Mouse (Mus musculus) skeletal muscle tissue, adult 2 months (tissue): ENCODE measurements around the gene Arhgap40.

Source experiments
- DNase-seq: peaks from one replicate; pipeline ENCODE4 v3.0.0-alpha.2; 2012; ENCODE audit warnings: low read depth, low spot score

Gene Arhgap40

GRCm38 (mm10) chr2:158550067-158550466 lies 37.5 kb downstream of the Arhgap40 start:
- DNase-seq = peak; percentile 30

GRCm38 (mm10) chr2:158554366-158554765 lies 41.8 kb downstream of the Arhgap40 start:
- DNase-seq = no peak

- DNase-seq = no peak
These were observed 42.7 kb downstream of the Arhgap40 start for GRCm38 (mm10) chr2:158555252-158555651.

GRCm38 (mm10) chr2:158555812-158556211 lies 43.2 kb downstream of the Arhgap40 start:
- DNase-seq = no peak

GRCm38 (mm10) chr2:158556225-158556624 lies 43.6 kb downstream of the Arhgap40 start:
- DNase-seq = no peak

- no peak for DNase-seq
These were observed 44.2 kb downstream of the Arhgap40 start for GRCm38 (mm10) chr2:158556750-158557149.

DNA sequence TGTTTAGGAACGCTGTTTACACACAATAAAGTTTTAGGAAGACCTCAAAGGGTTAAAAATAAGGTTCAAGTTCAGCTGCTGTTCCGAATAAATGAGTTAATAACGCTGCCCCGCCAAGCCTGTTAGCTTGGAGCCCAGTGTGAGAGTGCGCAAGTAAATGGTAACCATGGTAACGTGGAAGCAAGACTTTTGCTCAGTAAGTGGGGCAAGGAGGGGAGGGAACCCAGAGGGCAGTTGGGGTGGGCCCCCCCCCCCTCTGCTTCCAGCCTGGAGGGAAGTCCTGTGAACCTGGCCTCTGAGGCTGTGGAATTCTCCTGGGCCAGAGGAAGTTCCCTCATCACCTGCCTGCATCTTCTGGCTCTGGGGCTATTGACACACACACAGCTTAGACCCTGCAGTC lies 47.3 kb downstream of the Arhgap40 start:
- DNase-seq = no peak

DNA sequence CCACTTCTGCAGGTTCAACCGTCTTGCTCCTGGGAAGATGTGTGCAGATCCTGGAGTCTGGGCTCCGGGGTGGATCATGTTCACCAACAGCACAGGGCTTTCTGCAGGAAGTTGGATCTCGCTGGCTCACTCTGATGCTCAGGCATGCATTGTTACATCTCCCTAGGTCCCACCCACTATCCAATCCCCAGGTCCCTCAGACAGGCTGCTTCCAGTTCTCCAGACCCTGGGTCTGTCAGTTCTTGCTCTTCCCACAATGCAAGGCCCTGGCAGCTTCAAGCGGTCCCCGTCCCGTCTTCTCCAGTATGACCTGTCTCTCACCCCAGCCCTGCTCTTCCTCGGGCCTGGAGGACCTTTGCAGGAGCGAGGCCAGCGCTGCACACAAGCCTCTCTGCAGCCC lies 48.2 kb downstream of the Arhgap40 start:
- DNase-seq = no peak

DNA sequence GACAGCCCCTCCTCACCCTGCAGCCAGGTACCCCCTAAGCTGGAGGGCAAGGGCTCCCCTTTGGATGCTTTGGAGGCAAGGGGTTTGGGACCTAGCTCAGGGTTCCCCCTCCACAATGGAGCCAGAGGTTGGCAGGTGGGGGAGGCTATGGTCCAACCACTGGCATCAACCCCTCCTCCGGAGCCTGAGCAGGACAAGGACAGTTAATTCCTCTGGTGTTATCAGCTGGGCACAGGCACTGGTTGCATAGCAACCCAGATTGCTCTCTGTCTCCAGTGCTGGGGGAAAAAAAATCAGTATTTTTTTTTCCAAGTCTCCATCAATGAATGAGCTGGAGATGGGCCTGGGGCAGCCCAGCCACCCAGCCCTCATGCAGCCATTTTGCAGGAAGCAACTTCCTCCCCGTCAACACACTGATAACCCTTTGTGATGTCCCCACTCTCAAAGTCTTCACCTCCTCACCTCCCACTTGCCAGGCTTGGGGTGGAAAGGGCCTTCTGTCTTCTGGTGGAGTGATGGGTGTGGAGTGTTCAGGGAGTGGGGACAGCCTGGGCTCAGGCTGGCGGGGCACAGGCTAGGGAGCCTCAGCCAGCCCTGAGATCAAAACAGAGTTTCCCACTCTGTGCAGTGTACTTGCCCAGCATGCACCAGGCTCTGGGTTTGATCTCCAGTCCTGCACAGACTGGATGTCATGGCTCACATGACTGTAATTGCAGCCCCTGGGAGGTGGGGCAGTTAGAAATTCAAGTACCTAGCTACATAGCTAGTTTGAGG lies 49.0 kb downstream of the Arhgap40 start:
- no peak for DNase-seq

DNA sequence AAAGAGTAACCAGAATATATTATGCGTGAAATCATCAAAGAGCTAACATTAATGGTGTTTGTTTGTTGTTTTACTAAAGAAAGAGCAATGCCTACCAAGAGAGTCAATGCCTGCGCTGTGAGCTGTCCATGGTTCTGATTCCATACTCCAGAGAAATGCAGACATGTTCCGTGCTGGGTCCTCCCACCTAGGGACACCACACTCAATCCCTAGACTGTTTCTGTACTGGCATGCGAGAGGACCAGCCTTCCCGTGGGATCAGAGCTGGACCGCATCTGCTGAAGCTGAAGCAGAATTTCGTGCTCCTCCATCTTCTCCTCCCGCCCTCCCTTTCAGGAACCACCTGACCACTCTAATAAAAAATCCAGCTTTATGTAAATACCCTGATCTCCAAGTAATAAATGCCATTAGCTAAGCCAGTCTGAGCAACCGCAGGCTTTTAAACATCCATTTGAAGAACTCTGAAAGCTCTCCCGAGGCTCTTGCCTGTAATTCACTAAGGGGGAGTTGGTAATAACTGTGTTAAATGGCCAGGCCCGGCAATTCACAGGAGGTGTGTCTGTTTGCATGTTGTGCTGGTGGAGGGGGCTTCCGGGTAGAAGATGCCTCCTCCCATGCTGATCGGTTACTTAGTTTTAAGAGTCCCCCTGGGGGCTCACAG lies 58.0 kb downstream of the Arhgap40 start:
- DNase-seq = no peak

GRCm38 (mm10) chr2:158579979-158580378 lies 67.4 kb downstream of the Arhgap40 start:
- DNase-seq = no peak

DNA sequence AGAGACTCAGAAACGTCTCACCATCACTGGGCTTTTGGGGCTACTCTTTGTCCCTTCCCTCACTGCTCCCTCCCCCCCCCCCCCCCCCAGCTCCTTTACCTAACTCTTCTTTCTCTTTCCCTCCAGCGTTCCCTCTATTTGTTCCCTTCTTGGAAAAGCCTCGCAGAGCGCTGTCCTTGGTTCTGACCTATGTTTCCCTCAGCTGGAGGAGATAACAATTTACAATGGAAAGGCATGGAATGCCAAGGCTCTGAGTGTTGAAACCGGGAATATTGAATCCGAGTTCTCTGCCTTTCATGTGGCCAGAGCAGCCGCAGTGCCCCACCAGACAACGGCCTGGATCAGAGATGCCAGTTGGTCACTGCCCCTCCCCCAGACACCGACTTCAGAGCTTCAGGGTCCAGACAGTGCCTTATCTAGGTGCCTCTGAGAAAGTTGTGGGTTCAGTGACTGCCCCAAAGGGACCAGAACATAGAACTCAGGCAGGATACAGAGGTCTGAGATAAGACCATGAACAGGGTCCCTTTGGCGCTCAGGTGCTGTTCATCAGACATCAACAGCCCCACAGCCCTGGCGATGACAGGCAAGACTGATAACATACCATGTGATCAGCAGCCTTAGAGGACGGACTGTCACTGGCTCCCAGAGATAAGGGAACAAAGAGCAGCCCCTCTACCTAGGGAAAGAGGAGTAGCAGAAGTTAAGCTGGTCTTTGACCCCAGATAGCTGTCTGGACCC lies 72.2 kb downstream of the Arhgap40 start:
- no peak for DNase-seq

GRCm38 (mm10) chr2:158588524-158589271 lies 76.1 kb downstream of the Arhgap40 start:
- DNase-seq = no peak

- DNase-seq = no peak
These were observed 77.9 kb downstream of the Arhgap40 start for GRCm38 (mm10) chr2:158590495-158590894.

GRCm38 (mm10) chr2:158591286-158591685 lies 78.7 kb downstream of the Arhgap40 start:
- no peak for DNase-seq

- DNase-seq = no peak
These were observed 80.8 kb downstream of the Arhgap40 start for GRCm38 (mm10) chr2:158593371-158593770.

GRCm38 (mm10) chr2:158595103-158595502 lies 82.5 kb downstream of the Arhgap40 start:
- no peak for DNase-seq

GRCm38 (mm10) chr2:158595577-158595976 lies 83.0 kb downstream of the Arhgap40 start:
- no peak for DNase-seq

GRCm38 (mm10) chr2:158596803-158597202 lies 84.2 kb downstream of the Arhgap40 start:
- no peak for DNase-seq
